Mouse (Mus musculus) left cerebral cortex, postnatal 25 days (tissue): ENCODE measurements around the gene Strn4. TPM values are rescaled to one million over a fixed set of nuclear protein-coding genes. Genes with fewer than 3 reads are reported as not detected.
A peak's percentile ranks its signal among the peaks of the same experiment; 100 is the strongest.

Experiments
- DNase-seq, 2 experiments: peaks; one replicate each; pipeline ENCODE4 v3.0.0; 2022; ENCODE audit warnings: low spot score in 2 of 2, mixed read lengths in 1 of 2
- intact Hi-C: fragments of 180-260 bp; cut with DNase I; formaldehyde crosslinking; loops from one replicate; pipeline ENCODE4 v1.15.1; 2025
- total RNA-seq, 2 experiments: library from RNA; stranded (reverse); gene quantifications; 2 replicates each; pipeline ENCODE4 v1.2.3; 2021

Gene Strn4
- 100 to 1,000 TPM; 314 to 335 TPM for total RNA-seq

DNA sequence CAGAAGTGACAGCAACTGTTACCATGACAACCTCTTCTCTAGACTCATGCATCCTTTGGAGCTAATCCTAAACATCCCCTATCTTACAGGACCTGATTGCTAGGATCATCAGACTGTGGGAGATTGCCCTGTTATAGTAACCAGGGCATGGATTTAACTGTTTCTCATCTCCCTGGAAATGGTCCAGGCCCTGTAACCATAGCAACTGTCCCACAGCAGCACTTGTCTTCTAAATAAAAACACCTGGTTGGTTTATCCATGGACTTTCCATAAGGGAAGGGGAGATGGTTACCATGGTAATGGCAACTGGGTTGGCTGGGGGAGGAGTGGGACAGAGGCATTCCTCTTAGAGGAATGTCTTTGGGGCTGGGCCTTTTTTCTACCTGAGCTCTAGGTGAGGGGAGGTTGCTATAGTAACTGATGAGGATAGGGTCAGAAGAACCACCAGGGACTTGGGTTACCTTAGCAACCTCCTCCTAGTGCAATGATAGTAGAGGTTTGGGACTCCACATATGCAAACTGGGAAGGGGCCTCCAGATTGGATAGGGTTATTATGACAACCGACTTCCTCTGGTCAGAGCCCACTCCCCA is at the start of gene Strn4:
Gene Strn4 (plus strand): TSS at position 539 of the 591 bp plus-strand sequence.
- DNase-seq = peak in 1 of 2 experiments; percentile 71
- intact Hi-C loops = loop anchor here (5.0 kb wide), 1 partner anchor 413 kb away; the partner anchor contains the start of gene Zc3h4

- DNase-seq = no peak
- intact Hi-C loops = no loop called here
Observed at GRCm38 (mm10) chr7:16766443-16766842, 49.2 kb upstream of the Strn4 start.

DNA sequence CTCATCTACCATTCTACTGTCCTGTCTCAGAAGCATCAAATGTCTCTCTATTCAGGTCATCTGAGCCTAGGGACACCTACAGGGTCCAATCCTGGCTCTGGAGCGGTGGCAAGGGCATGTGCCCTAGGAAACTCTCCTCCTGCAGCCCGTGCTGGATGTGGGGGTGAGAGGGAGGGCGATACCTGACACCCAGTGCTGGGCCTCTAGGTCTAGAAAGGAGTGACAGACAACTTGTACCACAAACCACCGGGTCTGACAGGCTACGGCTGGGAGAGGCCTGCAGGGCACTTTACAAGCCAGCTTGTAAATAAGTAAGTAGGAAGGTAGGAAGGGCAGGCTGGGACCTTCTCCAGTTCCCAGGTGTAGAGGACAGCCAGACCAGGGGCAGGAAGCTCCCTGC is 39.8 kb upstream of the Strn4 start:
- DNase-seq = no peak
- intact Hi-C loops = no loop called here

GRCm38 (mm10) chr7:16780076-16780475 is 35.6 kb upstream of the Strn4 start:
- no peak for DNase-seq
- intact Hi-C loops = no loop called here

DNA sequence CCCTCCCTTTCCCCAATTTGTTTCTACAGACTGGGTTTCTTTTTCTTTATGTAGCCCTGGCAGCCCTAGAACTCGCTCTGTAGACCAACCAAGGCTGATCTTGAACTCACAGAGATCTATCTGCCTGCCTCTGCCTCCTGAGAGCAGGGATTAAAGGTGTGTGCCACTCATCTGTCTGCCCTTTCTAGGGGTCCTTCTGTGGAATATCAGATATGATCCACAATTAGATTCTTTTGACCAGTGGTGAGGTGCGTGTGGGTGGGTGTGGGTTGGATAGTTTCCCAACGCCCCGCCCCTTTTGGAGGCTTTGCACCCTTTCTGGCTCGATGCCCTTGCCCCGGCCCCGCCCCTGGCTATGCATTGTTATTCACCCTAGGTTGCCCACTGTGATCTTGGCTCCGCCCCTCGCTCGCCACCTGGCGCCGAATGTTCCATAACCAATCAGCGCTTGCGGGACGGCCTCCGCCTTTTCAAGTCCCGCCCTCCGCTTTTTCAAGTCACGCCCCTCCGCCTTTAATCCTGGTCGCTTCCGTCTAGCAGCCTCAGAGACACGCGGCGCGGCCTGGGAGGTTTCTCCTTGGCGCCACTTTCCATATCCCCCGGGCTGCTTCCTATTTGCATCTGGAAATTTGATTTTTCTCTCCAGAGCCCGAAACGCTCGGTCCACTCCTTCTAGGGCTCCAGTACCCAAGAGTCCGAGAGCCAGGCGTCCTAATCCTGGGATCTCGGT is 34.7 kb upstream of the Strn4 start, which contains the start of gene Slc1a5:
Gene Slc1a5 (plus strand): TSS at position 516 of the 730 bp plus-strand sequence.
- DNase-seq = peak; percentile 45 to 64
- intact Hi-C loops = no loop called here

GRCm38 (mm10) chr7:16781555-16781815 is 34.2 kb upstream of the Strn4 start:
- no peak for DNase-seq
- intact Hi-C loops = no loop called here

- DNase-seq = peak in 1 of 2 experiments; percentile 20
- intact Hi-C loops = no loop called here
Observed at GRCm38 (mm10) chr7:16781816-16782554, 33.7 kb upstream of the Strn4 start.

- no peak for DNase-seq
- intact Hi-C loops = no loop called here
Observed at GRCm38 (mm10) chr7:16782555-16783125, 33.0 kb upstream of the Strn4 start.

GRCm38 (mm10) chr7:16783224-16783688 is 32.4 kb upstream of the Strn4 start:
- intact Hi-C loops = no loop called here
- DNase-seq = no peak

DNA sequence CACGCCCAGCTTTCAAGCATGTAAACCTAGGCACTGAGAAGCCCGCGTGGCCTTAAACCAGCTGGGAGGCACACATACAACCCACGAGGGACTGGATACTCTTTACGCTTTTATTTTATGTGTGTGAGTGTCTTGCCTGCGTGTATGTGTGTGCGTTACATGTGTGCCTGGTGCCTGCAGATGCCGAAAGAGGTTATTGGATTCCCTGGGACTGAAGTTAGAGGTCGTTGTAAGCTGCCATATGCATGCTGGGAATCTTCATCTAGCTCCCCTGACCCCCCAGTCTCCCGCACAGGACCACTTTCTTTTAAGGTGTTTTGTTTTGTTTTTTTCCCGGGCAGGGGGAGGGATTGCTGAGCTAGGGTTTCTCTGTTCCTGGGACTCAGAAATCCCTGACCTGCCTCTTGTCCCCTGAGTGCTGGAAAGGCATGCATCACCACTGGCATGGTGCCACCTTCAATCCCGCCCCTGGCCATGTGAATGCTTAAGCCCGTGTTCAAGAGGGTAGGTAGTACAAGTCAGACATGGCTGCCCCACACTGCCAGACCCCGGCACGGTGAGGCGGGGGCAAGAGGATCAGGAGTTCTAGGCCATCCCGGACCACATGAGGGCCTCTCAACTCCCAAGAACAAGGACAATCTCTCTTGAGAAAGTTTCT is 31.8 kb upstream of the Strn4 start:
- DNase-seq = no peak
- intact Hi-C loops = no loop called here

DNA sequence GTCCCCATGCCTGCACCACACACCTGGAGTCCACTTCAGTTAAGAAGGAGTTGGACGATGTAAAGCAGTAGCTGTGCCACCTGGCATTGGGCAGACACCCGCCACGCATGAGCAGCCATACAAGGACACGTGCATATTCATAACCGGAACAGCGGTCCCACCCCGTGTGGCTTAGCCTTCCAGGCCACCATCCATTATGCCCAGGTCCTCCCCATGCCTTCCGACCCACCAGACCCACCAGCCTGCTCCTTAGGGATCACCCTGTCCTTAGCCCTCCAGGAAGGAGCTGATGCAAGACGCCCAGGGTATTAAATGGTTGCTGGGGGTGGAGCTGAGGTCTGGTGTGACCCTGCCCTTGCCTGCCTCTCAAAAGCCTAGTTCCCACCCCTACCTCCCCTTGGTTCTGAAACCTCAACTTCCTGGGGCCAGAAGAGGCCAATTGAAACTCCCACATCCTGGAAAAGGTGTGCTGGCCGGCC is 31.2 kb upstream of the Strn4 start:
- DNase-seq = no peak
- intact Hi-C loops = no loop called here

DNA sequence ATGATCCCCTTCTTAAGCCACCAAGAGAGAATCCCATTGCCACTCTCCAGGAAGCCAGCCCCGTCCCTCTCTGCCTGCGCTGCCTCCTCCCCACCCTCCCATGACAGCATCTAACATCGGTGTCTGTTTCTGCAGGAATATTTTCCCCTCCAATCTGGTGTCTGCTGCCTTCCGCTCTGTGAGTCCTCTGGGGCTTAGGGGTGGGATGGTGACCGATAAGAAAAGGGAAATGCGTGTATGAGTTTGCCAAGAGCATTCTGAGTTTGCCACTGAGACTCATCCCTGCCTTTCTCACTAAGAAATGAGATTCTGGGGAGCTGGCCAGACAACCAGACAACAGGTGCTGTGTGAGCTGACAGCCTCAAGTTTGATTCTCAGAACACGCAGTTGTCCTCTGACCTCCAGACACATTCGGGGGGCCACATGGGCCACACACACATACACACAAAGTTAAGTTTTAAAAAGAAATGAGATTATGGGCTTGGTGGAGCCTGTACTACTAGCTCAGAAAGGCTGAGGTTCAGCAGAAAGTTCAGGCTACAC is 30.1 kb upstream of the Strn4 start:
- no peak for DNase-seq
- intact Hi-C loops = no loop called here

- intact Hi-C loops = loop anchor here (5.0 kb wide), 1 partner anchor 145 kb away; no protein-coding TSS in a partner anchor
- DNase-seq = no peak
Observed at GRCm38 (mm10) chr7:16792316-16792715, 23.4 kb upstream of the Strn4 start.

DNA sequence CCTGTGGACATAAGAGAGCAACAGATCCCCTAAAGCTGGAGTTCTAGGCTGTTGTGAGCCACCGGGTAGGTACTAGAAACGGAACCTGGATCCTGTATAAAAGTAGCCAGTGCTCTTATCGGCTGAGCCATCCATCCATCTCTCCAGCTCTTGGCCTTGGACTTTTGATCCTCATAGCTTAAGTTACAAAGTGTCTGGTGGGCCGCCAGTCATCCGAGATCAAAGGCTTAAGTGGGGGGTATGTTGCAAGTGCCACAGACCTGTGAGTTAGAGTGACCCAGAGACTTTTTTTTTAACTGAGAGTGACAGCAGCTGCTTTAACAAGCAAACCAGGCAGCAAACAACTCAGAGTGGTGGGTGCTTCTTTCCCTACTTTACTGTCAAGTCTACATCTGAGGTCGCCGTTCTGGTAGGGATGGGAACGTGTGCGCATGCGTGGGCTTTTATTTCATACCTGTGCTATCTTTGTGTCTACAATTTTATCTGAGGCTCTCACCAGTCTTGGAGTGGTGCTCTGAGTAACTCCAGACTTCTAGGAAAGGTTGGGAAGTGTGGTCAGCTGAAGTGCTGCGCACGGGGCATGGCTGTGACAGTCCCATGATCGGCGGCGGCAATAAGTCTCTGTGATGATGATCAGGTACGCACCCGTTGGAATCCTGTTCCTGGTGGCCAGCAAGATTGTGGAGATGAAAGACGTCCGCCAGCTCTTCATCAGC is 22.5 kb upstream of the Strn4 start:
- DNase-seq = no peak
- intact Hi-C loops = loop anchor here (5.0 kb wide), 1 partner anchor 146 kb away; no protein-coding TSS in a partner anchor

DNA sequence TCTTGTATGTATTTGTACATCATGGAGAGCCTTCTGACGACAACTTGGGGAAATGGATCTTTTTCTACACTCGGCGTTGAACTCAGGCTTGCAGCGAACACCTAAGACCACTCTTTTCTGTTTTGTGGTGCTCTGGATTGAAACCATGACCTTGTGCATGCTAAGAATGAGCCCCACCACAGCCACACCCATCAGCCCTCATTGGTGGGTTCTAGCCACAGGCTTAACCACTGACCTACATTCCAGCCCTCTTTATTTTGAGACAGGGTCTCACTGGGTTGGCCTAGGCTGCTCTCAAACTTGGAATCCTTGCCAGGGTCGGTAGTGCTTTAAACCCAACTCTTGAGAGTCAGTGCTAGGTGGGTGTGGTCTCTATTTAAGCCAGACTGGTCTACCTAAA is 20.8 kb upstream of the Strn4 start:
- intact Hi-C loops = loop anchor here (5.0 kb wide), 1 partner anchor 148 kb away; no protein-coding TSS in a partner anchor
- DNase-seq = no peak

DNA sequence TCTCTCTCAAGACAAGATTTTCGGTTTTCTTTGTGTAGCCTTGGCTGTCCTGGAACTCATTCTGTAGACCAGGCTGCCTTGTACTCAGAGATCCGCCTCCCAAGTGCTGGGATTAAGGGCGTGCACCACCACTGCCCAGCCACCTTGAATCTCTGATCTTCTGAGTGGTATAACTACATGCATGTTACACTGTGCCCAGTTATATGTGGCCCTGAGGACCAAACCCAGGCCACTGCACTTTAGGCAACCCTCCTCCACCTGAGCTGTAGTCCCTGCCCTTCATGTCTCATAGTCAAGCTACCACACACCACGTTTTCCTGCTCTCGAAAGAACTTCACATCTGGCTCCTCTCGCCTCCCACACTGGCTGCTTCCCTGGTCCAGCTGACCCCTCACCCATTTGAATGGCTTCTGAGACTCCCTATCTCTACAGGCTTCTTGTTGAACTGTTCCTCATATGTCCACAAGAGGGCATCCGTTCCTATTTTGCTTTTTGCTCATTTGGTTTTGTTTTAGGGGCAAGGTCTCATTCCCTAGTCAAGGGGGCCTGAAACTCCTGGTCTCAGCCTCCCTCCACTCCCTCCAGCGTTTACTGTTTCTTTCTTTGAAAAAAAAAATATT is 11.2 kb upstream of the Strn4 start:
- DNase-seq = no peak
- intact Hi-C loops = loop anchor here (2.0 kb wide), 1 partner anchor 58 kb away; no protein-coding TSS in a partner anchor

- intact Hi-C loops = no loop called here
- no peak for DNase-seq
Observed at GRCm38 (mm10) chr7:16807936-16808335, 7.8 kb upstream of the Strn4 start.

- intact Hi-C loops = no loop called here
- no peak for DNase-seq
Observed at GRCm38 (mm10) chr7:16808647-16809046, 7.0 kb upstream of the Strn4 start.
